Mouse (Mus musculus): ENCODE data around the gene Cables2. TPM values are rescaled to one million over a fixed set of nuclear protein-coding genes. Genes with fewer than 3 reads are reported as not detected.

Gene Cables2
- total and polyA plus RNA-seq, 3 experiments, result 11.2 to 17.6 (median 14.3) TPM

DNA sequence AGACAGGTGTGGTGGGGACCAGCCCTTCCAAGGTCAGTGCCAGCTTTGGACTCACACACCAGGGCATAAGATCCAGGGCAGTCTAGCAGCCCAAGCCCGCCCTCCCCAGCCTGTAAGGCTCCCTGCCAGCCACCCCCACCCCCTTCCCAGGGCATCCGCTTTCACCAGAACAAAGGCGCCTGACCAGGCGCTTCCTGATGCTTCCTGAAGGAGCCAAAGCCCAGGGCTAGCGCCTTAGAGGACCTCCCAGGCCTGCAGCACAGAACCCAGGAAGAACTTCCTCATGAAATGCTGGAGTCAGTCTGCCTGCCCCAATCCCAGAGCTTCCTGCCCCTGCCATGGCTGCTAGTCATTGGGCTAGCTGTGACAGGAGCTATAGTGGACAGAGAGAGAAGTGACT is 54.6 kb downstream of the Cables2 start:
- Histone ChIP-seq H3K27ac (peak overlapping the region; percentile 72), H3K4me1 (ENCODE audit: control insufficient read depth, insufficient read depth, low read length) (peaks cover 62% of the 10 kb centered on the region), H3K9ac (ENCODE audit: low read depth, low read length) (no peak overlapping the region), H3K4me3 (no peak overlapping the region), H3K27me3 (ENCODE audit: control insufficient read depth, insufficient read depth, low read length) (no peaks in the 10 kb centered on the region), H3K79me2 (replicated peaks; ENCODE audit: control insufficient read depth, insufficient read depth, low read length) (no peaks in the 10 kb centered on the region; the same call in none of the 2 replicates), H3K36me3 (ENCODE audit: control insufficient read depth, insufficient read depth, low read length) (peaks cover 9% of the 10 kb centered on the region; the same call in 1 of the 2 replicates)
- whole genome bisulfite sequencing, result 23% methylated on average over 5 of the region's 5 CpGs
- no peak for TF ChIP-seq CTCF (IDR thresholded peaks at IDR 0.05)
- peak; percentile 52; the same call in 1 of the 2 replicates for TF ChIP-seq EP300 (IDR thresholded peaks at IDR 0.05; ENCODE audit: insufficient read depth, low read depth, low read length)
- 0 out of 2 replicates have a peak, but pooled peaks have one; percentile 26 for TF ChIP-seq POLR2A (IDR thresholded peaks at IDR 0.05; ENCODE audit: insufficient read depth, low read depth, low read length)
- intact Hi-C loops (cut with DNase I), result no loop called here
- peak; percentile 70 to 72 for DNase-seq

DNA sequence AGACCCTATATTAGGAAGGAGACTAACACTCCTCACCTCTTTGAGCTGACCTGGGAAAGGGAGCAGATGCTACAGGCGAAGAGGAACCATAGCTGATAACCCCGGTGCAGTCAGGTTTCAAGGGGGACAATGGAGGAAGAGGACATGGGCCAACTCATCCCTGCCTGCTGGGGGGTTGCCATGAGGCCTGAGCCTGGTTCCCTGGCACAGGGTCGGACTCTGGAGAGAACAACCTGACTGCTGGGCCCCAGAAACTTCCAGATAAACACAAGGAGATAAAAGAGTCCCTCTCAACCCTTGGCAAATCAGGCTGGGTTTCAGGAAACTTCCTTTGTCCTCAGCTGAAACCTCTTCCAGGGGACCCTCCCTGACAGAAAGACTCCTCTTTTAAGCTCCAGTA is 55.1 kb downstream of the Cables2 start:
- no peak overlapping the region for H3K4me3 ChIP-seq
- no peaks in the 10 kb centered on the region; the same call in none of the 2 replicates for H3K79me2 ChIP-seq (replicated peaks; ENCODE audit: control insufficient read depth, insufficient read depth, low read length)
- 28% methylated on average over 3 of the region's 3 CpGs for WGBS
- DNase-seq, result peak in 1 of 2 experiments; percentile 40
- no peaks in the 10 kb centered on the region for H3K27me3 ChIP-seq (ENCODE audit: control insufficient read depth, insufficient read depth, low read length)
- intact Hi-C loops (cut with DNase I), result no loop called here
- peaks cover 62% of the 10 kb centered on the region for H3K4me1 ChIP-seq (ENCODE audit: control insufficient read depth, insufficient read depth, low read length)
- peaks cover 9% of the 10 kb centered on the region; the same call in 1 of the 2 replicates for H3K36me3 ChIP-seq (ENCODE audit: control insufficient read depth, insufficient read depth, low read length)
- peak overlapping the region; percentile 19; the same call in 1 of the 2 replicates for H3K9ac ChIP-seq (ENCODE audit: low read depth, low read length)
- 0 out of 2 replicates have a peak, but pooled peaks have one; percentile 8 for TF ChIP-seq EP300 (IDR thresholded peaks at IDR 0.05; ENCODE audit: insufficient read depth, low read depth, low read length)
- no peak for TF ChIP-seq POLR2A (IDR thresholded peaks at IDR 0.05; ENCODE audit: insufficient read depth, low read depth, low read length)
- peak overlapping the region; percentile 72 for H3K27ac ChIP-seq

DNA sequence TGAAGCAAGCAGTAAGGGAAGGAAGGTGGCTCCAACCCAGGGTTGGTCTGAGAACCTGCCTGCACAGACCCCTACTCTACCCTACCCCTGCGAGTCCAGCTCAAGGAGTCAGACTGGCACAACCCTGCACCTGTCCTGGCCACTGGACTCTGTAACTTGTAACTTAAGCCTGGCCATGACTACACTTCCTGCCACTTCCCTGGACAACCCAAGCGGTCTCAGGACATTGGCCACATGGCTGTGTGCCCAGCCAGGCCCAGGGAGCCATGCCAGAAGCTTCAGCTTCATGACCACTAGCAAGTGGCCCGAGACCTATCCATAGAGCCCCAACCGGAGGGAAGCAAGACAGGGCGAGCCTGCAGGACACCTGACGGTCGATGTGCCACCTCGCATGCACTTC is 55.7 kb downstream of the Cables2 start:
- H3K27me3 ChIP-seq (ENCODE audit: control insufficient read depth, insufficient read depth, low read length), result no peaks in the 10 kb centered on the region
- H3K36me3 ChIP-seq (ENCODE audit: control insufficient read depth, insufficient read depth, low read length), result peaks cover 9% of the 10 kb centered on the region; the same call in 1 of the 2 replicates
- H3K9ac ChIP-seq (ENCODE audit: low read depth, low read length), result peak overlapping the region; percentile 19; the same call in 1 of the 2 replicates
- H3K4me1 ChIP-seq (ENCODE audit: control insufficient read depth, insufficient read depth, low read length), result peaks cover 60% of the 10 kb centered on the region
- 41% methylated on average over 8 of the region's 8 CpGs for WGBS
- peak overlapping the region; percentile 72 for H3K27ac ChIP-seq
- no peak overlapping the region for H3K4me3 ChIP-seq
- intact Hi-C loops (cut with DNase I), result no loop called here
- peak; percentile 83 to 86 for DNase-seq
- no peaks in the 10 kb centered on the region; the same call in none of the 2 replicates for H3K79me2 ChIP-seq (replicated peaks; ENCODE audit: control insufficient read depth, insufficient read depth, low read length)
- peak; percentile 66; the same call in 1 of the 2 replicates for TF ChIP-seq EP300 (IDR thresholded peaks at IDR 0.05; ENCODE audit: insufficient read depth, low read depth, low read length)
- no peak for TF ChIP-seq CTCF (IDR thresholded peaks at IDR 0.05)

GRCm38 (mm10) chr2:180216921-180217320 is 56.4 kb downstream of the Cables2 start:
- Histone ChIP-seq H3K79me2 (replicated peaks; ENCODE audit: control insufficient read depth, insufficient read depth, low read length) (no peaks in the 10 kb centered on the region; the same call in 1 of the 2 replicates), H3K36me3 (ENCODE audit: control insufficient read depth, insufficient read depth, low read length) (peaks cover 9% of the 10 kb centered on the region; the same call in 1 of the 2 replicates), H3K4me3 (no peak overlapping the region), H3K4me1 (ENCODE audit: control insufficient read depth, insufficient read depth, low read length) (peaks cover 55% of the 10 kb centered on the region), H3K9ac (ENCODE audit: low read depth, low read length) (no peak overlapping the region), H3K27ac (peak overlapping the region; percentile 72), H3K27me3 (ENCODE audit: control insufficient read depth, insufficient read depth, low read length) (no peaks in the 10 kb centered on the region)
- no peak for DNase-seq
- intact Hi-C loops (cut with DNase I), result no loop called here
- TF ChIP-seq EP300 (IDR thresholded peaks at IDR 0.05; ENCODE audit: insufficient read depth, low read depth, low read length) (no peak), CTCF (IDR thresholded peaks at IDR 0.05) (no peak), POLR2A (IDR thresholded peaks at IDR 0.05; ENCODE audit: insufficient read depth, low read depth, low read length) (no peak)
- 50% methylated on average over 5 of the region's 5 CpGs for WGBS

- peaks cover 9% of the 10 kb centered on the region; the same call in 1 of the 2 replicates for H3K36me3 ChIP-seq (ENCODE audit: control insufficient read depth, insufficient read depth, low read length)
- peak overlapping the region; percentile 72 for H3K27ac ChIP-seq
- H3K27me3 ChIP-seq (ENCODE audit: control insufficient read depth, insufficient read depth, low read length), result no peaks in the 10 kb centered on the region
- peak; percentile 66 to 74 for DNase-seq
- H3K4me1 ChIP-seq (ENCODE audit: control insufficient read depth, insufficient read depth, low read length), result peaks cover 49% of the 10 kb centered on the region
- intact Hi-C loops (cut with DNase I), result no loop called here
- no peak for TF ChIP-seq CTCF (IDR thresholded peaks at IDR 0.05)
- no peak for TF ChIP-seq POLR2A (IDR thresholded peaks at IDR 0.05; ENCODE audit: insufficient read depth, low read depth, low read length)
- no peak for TF ChIP-seq EP300 (IDR thresholded peaks at IDR 0.05; ENCODE audit: insufficient read depth, low read depth, low read length)
- 36% methylated on average over 6 of the region's 6 CpGs for WGBS
- 0 out of 2 replicates have a peak overlapping the region, but pooled peaks have one; percentile 7 for H3K9ac ChIP-seq (ENCODE audit: low read depth, low read length)
- H3K4me3 ChIP-seq, result no peak overlapping the region
- peaks cover 2% of the 10 kb centered on the region; the same call in 1 of the 2 replicates for H3K79me2 ChIP-seq (replicated peaks; ENCODE audit: control insufficient read depth, insufficient read depth, low read length)
Observed at GRCm38 (mm10) chr2:180215951-180216350, 57.3 kb downstream of the Cables2 start.

DNA sequence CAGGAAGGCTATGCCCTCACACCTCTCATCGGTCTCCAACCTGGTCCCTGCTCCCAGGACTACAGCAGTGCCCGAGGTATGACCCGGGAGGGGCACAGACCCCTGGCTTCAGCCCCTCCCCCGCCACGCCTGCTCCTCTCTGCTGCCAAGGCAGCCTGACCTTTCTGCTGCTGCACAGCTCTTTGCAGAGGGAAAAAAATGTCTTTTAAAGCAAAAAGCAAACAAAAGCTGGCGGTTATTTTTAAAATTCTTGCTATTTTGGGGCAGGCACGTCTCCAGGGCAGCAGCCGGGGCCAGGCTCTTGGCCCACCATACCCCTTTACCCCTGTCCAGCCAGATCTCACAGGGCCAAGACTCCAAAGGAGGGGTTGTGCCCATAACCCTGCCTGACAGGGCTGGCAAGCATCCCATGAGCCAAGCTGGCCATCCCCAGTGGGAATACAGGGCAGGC is 58.3 kb downstream of the Cables2 start:
- TF ChIP-seq EP300 (IDR thresholded peaks at IDR 0.05; ENCODE audit: insufficient read depth, low read depth, low read length) (no peak), POLR2A (IDR thresholded peaks at IDR 0.05; ENCODE audit: insufficient read depth, low read depth, low read length) (no peak), CTCF (IDR thresholded peaks at IDR 0.05) (no peak)
- Histone ChIP-seq H3K27ac (peak overlapping the region; percentile 72), H3K36me3 (ENCODE audit: control insufficient read depth, insufficient read depth, low read length) (peaks cover 9% of the 10 kb centered on the region; the same call in 1 of the 2 replicates), H3K4me3 (no peak overlapping the region), H3K9ac (ENCODE audit: low read depth, low read length) (peak overlapping the region; percentile 29), H3K79me2 (replicated peaks; ENCODE audit: control insufficient read depth, insufficient read depth, low read length) (peaks cover 2% of the 10 kb centered on the region; the same call in 1 of the 2 replicates), H3K27me3 (ENCODE audit: control insufficient read depth, insufficient read depth, low read length) (no peaks in the 10 kb centered on the region), H3K4me1 (ENCODE audit: control insufficient read depth, insufficient read depth, low read length) (peaks cover 46% of the 10 kb centered on the region)
- intact Hi-C loops (cut with DNase I), result no loop called here
- peak in 1 of 2 experiments; percentile 54 for DNase-seq
- WGBS, result 33% methylated on average over 8 of the region's 8 CpGs
